Mouse (Mus musculus) cerebellum, adult 9-10 months (tissue): ENCODE results near the gene Slc44a3.
A peak's percentile ranks its signal among the peaks of the same experiment; 100 is the strongest.
"Not testable (repeated sequence)": the region's sequence is repeated elsewhere in the genome, so short reads cannot be mapped to it uniquely, and the experiment has no call there.

Experiments used
- DNase-seq: peaks from one replicate; pipeline ENCODE4 v3.0.0; 2022

The Slc44a3 gene

DNA sequence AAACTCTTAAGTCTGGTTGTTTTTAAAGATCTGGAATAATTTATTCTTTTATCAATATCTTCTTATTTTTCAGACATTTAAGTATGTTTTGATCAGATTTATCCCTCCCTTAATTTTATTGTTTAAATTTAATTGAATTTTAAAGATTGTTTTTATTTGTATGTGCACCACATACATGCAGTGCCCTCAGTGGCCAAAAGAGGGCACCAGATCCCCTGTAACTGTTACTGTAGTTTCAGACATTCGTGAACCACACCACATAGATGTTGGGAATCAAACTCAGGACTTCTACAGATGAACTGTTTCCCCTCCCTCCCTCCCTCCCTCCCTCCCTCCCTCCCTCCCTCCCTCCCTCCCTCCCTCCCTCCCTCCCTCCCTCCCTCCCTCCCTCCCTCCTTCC is 18.2 kb upstream of the Slc44a3 start:
- no peak for DNase-seq

- no peak for DNase-seq
Measured at GRCm38 (mm10) chr3:121547851-121548624, 15.8 kb upstream of the Slc44a3 start.

- no peak for DNase-seq
Measured at GRCm38 (mm10) chr3:121540621-121541020, 8.4 kb upstream of the Slc44a3 start.

- DNase-seq, result no peak
Measured at GRCm38 (mm10) chr3:121539871-121540431, 7.7 kb upstream of the Slc44a3 start.

- not testable (repeated sequence) for DNase-seq
Measured at GRCm38 (mm10) chr3:121538847-121539246, 6.6 kb upstream of the Slc44a3 start.

DNA sequence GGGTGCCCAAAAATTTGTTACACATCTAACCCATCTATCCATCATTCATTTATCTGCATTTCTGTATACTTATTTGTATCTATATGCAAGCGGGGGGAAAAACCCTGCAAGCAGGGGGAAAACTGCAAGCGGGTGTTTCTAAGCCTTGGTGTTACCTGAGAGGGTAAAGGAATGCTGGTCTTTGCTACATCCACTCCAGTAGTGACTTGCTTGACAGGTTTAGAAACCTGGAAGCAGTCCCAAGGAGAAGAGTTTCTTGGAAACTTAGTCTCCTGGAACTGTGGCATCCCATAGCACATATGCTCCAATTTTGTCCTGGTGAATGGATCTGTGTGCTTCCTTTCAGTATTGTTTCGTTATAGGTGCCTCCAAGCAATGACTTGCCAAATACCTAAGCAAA is 5.8 kb upstream of the Slc44a3 start:
- no peak for DNase-seq

DNA sequence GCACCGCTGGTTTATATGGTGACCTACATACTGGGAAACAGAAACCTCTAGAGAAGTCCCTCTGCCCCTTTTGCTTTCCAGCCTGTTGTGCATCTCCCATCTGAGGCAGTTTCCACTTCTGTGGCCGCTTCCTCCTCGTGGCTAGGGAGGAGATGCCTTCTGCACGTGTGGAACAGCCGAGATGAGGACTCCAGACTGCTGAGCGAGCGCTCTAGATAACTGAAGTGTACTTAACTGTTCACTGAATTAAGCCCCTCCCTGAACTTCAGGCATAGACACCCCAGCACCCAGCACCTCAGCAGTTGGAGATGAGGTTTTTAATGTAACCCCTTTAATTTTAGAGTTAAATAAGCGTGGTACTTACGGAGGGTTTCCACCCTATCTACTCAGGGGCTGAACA is 4.6 kb upstream of the Slc44a3 start:
- DNase-seq, result no peak

DNA sequence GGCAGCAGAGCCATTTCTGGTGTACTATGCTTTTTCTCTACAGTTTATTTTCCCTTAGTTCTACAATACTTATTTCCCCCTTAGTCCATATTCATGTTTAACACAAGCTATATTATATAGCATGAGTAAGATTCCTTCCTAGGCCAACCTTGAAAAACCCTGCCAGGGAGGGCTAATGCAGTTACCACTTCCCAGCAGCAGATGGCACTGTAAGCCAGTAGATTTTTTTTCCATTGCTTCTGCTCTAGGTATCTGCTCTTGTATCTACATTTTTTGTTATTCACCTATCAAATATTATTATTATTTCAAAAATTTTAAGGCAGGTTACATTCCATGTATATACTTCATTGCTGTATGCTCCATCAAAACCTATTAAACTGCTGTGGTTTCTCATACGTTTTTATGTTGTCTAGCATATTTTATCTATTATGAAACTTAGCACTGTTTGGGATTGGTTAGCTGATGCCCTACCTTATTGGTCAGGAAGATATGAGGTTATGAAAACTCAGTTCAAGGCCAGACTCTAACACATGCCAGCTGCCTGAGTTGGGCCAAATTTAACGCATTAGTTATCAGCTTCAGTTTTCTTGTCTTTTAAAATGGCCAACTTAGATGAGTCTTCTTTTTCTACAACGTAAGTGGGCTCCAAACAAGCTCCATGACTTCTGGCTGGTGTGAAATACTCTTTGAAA is 3.8 kb upstream of the Slc44a3 start:
- DNase-seq, result peak; percentile 35

- no peak for DNase-seq
Measured at GRCm38 (mm10) chr3:121531370-121532148, 645 bp downstream of the Slc44a3 start.

- no peak for DNase-seq
Measured at GRCm38 (mm10) chr3:121530546-121531258, 1.5 kb downstream of the Slc44a3 start.

DNA sequence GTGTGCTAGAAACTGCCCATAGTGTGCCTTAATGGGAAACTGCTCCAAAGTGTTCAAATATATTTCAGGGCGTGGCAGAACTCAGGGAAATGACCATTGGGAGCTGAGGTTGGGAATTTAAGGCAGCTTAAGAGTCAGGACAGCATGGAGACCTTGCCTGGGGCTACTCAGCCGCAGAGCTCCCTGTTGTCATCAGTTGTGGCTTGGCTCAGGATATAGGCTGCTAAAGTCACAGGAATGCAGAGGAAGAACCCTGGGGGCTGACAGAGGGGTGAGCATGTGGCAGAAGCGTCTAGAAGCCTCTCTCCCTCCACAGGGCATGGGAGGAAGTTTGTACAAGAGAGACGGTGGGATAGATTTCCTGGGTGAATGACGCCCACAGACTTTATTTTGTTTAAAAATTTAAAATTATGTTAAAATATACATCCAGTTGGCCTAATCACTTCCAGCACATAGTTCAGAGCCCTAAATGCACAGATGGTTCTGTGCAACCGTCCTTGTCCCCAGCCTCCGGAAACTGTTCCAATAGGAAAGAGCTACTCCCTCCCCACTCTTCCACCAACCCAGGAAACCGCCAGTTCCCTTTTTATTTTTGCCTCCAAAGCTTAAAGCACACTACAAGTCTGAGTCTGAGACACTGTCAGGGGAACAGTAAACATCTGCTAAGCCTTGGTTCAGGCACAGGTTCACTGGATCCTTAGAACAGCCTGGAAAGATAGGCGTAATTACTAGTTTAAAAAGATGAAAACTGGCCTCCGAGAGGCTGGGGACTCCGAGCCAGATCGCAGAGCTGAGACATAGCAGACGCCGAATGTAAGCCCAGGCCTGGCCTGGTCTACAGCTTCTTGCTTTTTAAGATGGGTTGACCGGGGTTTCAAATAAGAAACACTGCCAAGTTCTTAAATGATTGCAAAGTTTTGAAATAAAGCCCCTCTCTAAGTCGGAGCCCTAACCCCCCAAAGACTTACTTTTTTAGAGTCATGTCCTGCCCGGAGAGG is 5.8 kb downstream of the Slc44a3 start:
- no peak for DNase-seq

DNA sequence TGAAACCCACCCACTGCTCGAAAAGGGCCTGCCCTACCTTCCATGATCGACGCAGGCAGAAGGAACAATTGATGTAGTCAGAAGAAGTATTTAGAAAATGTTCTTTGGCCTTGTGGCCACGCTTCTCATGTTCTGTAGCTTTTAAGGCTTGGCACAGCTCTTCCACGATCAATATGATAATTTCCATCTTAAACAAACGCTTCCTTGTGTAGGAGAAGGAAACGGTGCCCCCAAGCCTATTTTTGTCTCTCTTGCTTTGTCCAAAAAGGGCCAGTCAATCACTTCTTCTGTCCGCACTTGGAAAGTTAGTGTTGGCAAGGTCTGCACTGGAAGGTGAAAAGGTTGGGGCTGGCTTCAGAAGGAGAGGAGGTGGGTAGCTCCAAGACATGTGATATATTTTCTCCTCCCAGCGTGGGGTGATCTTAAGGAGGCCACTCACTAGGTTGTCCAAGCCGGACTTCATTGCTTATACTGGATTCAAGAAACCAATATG is 10.5 kb downstream of the Slc44a3 start:
- DNase-seq, result no peak

- DNase-seq, result no peak
Measured at GRCm38 (mm10) chr3:121521123-121521522, 11.1 kb downstream of the Slc44a3 start.

DNA sequence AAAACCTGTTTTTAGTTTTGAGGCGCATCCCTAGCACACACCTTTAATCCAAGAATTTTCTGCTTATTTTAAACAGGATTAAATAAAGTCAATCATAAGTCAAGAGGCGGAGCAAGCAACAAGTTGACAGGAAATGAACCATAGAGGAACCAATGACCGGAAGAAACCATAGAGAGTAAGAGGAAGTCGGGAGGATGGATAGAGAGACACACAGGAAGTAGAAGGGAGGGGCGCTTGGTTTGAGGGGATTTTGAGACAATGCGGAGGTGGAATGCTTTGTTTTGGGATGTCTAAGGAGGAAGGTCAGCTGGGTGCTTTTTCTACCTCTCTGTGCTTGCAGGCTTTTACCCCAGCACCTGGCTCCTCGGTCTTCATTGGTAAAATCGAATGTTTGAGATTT is 15.2 kb downstream of the Slc44a3 start:
- DNase-seq, result no peak

- no peak for DNase-seq
Measured at GRCm38 (mm10) chr3:121509141-121509540, 23.1 kb downstream of the Slc44a3 start.

GRCm38 (mm10) chr3:121507678-121508077 is 24.5 kb downstream of the Slc44a3 start:
- no peak for DNase-seq

DNA sequence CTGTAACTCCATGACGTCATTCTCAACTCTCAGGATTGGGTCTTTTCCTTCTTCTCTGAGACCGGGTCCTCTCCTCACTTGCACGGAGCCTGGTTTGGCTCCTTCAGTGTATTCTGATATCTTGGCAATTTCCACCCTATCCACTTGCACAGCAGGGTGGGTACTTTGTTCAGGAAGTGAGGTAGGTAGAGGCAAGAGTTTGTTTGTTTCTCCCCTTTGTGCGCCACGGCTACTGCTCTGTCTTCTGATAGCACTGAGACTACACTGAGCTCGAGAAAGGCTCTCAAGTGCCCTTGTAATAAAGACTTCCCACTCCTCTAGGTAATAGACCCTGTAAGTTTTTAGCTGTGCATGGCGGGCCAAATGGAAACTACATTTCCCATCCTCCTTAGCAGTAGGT is 25.4 kb downstream of the Slc44a3 start:
- DNase-seq, result no peak

DNA sequence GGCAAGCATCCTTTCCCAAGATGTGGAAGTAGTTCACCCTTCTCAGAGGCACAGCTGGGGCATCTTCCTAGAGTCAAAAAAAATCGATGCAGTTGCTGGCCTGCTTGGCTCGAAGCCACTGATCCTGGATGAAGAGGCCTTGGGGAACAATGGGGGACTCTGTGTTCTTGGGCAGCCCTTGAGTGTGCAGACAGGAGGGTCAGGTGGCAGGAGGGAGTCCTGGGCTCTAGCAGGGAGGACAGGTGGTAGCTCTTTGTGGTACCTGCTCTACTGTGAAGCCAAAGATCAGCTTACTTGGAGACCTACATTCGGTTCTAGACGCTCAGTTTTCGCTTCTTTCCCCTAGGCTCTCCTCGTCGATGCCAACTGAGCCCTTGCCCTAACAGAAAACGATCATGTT is 26.0 kb downstream of the Slc44a3 start:
- DNase-seq, result no peak

DNA sequence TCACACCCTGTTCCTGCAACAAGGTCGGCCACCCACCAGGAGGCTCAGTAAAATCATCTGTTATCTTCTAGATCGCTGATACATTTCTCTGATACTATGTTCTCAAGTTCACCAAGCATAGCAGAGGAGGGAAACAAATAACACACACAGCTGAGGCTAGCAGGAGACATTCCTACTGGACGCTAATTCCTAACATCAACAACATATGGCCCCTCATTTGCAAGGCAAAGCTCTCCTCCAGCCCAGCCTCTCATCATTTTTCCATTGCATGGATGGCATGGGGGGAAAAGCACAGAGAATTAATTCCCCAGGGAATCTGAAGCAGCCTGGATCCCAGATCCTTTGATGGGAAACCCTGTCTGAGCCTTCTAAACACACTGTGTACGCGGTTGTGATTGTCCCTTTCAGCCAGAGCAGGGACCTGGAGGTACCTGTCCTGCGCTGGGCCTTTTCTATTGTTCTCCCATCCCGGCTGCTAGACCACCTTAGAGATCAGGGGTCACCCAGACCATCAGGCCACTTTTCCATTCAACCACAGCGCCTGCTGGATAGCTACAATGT is 27.2 kb downstream of the Slc44a3 start:
- DNase-seq, result no peak

GRCm38 (mm10) chr3:121500734-121501133 is 31.5 kb downstream of the Slc44a3 start:
- DNase-seq, result no peak

DNA sequence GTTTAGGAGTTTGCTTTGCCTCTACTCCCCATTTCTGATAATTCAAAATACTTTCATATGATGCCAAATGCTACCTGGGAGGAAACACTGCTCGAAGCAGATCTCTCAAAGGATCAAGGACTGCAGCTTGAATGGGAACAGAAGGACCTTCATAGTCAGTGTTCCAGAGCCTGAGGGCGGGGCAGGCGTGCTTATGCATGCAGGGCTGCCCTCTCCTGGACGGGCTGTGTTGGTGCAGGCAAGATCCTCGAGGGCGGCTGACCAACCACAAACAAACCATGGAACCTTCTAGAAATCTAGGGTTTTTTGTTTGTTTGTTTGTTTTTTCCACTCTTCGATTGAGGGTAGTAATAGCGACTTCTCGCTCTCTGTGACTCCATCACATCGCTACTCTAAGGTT is 32.0 kb downstream of the Slc44a3 start:
- DNase-seq, result peak; percentile 56
